Mouse (Mus musculus): Measurements from ENCODE around the gene Grid2.

The Grid2 gene

GRCm38 (mm10) chr6:64077911-64078310 is 822.2 kb downstream of the Grid2 start:
- DNase-seq, result no peak

DNA sequence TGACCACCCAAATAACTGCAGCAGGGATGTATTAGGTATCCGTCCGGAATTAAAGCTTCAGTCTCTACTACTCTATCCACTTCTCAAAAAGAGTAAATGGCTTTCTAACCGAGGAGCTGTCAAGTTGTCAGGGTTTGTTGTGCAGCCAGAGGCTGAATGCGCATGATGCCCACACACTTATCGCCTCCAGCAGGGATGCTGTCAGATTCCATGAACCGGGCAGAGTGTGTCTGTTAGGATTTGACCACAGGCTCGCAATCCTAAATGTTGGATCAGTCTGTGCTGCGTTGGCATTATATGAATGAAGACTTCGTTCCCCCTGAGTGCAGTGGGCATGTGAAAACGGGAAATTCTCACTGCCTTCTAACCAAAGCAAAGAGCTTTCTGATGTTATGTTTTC is 843.0 kb downstream of the Grid2 start:
- DNase-seq, result no peak

DNA sequence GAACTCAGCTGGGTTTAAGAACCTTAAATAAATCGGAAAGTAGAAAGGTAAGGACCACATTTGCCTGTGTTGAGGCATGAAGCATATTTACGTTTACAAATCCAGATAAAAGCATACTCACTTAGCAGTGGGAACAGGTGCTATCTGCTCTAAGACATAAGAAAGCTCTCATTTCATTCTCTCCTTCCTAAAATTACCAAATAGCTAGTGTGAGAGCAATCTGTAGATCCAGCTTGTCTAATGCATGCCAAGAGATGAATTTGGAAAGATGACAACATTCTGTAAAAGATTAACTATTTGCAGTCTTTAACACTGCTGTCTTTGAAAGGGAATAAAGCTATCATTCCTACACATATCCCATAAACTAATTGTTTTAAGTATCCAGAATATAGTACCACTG is 858.9 kb downstream of the Grid2 start:
- no peak for DNase-seq

DNA sequence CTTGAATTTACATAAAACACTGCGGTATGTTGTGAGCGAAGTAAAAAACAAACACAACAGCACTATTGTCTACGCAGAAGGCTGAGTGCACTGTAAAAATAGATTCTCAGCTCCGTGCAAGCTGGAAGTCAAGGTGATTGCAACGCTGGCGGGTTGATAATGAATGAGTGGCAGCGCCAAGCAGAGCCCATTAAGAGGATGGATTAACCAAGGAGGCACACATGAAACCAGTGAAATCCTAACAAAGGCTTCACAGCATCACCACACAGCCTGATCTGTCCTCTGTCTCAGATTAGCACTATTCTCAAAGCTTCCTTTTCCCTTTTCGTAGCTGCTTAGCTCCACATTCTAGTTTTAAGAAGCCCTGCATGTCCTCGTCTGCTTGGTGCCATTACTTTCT is 880.6 kb downstream of the Grid2 start:
- DNase-seq, result no peak

DNA sequence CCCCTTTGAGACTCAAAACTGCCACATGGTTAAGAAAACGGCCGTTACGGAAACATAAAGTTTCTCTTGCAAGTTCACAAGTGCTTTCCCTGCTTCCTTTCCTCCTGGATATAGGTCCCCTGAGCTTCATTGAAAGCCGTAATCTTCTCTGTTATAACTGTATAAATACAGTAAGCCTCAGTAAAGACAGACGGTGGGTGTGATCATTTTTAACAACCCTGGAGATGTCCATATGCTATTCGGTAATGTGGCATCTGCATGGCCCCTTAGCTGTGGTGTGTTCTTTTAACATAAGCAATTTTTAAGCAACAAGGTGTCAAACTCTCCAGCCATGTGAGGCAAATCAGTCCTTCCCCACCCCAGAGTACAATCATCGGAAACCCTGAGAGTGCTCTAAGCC is 892.9 kb downstream of the Grid2 start:
- DNase-seq, result no peak

DNA sequence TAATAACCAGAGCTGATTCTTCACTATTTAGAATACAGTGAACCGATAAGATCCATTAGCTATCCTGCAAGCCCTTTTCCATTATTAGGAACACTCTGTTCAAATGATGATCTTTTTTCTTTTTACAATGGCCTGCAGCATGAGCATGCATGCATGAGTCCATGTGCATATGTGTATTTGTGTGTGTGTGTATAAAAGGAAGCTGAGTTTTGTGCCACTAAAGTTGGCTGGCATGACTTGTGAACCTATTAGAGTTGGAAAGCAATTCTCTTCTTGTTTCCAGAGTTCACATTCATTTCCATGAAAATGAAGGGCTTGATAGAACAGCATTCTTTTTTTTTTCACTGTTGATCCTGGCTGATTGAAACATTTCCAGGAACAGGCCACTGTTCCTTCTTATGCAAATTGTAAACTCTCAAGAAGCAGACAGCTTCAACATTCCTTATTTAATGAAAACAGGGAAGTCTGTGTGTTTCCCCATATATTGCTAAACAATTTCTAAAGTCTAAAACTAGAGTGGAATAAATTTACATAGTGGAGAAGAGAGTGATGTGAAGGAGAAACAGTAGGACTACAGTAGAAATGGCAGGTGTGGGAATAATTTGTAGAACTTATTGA is 919.4 kb downstream of the Grid2 start:
- DNase-seq, result no peak

DNA sequence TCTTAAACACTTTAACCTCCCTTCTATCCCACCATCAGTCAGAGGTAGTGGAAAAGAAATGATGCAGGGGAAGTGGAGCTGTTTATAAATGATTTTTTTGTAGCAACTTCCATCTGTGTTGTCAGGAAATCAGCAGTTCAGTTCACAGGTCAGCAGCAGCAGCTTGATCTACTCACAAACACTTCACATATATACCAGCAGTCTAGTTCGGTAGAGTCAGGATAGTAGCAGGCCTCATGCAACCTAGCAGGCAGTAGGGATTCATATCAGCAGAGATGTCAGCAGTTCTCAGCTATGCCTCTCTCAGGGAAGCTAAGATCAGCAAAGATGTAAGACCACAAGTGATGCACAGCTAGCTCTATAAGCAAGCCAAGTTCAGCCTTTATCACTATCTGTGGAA is 938.0 kb downstream of the Grid2 start:
- no peak for DNase-seq

DNA sequence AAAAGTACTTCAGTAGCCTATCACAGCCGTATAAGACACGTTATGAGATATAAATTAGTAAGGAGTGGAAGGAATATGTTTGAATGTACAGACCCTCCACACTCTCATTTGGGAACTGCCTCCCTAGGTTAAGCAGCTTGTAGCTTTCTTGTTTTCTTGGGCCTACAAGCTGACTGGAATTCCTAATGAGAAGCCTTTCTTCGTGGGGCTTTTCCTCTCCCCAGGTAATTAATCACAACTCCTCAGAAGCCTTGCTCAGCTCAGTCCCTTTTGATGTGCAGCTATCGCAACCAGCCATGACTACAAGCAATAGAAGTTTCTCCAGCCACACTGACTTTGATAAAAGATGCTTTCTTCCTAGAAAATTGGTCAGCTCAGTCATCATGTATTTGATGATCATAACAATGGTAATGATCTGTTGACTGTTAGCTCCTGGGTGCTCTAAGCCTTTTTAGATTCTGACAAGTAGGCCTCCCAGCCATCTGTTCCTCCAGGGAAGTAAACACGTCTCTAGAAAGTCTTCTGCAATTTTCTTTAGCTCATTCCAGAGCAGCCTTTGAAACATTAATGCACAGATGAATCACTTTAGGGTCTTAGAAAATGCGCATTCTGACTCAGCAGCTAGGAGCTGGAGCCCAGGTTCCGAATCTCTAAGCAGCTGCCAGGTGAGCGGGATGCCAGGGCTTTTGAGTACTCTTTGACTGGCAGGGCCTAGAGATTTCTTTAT is 946.9 kb downstream of the Grid2 start:
- peak; percentile 21 for DNase-seq

- no peak for DNase-seq
Measured at GRCm38 (mm10) chr6:64236351-64236750, 980.7 kb downstream of the Grid2 start.

- DNase-seq, result no peak
Measured at GRCm38 (mm10) chr6:64240526-64240925, 984.9 kb downstream of the Grid2 start.

GRCm38 (mm10) chr6:64245951-64246350 is 990.3 kb downstream of the Grid2 start:
- DNase-seq, result no peak

- DNase-seq, result no peak
Measured at GRCm38 (mm10) chr6:64251041-64251440, 995.4 kb downstream of the Grid2 start.

DNA sequence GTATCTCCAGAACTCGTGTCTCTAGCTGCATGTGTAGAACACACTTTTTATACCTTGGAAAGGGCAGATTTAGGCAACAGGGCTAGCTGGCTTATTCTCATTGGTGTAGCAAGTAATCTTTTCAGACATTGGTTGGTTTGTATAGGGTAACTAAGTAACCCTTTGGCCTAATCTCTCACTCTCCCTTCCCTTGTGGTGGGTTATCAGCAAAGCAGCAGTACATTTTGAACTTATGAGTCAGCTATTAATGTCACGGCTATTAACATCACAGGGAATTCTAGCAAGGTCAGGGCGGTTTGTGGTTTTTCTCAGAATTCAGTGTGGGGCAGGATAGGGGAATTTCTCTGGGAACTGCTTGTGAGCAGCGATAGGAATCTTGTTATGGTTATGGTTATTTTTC is 1007.8 kb downstream of the Grid2 start:
- no peak for DNase-seq

DNA sequence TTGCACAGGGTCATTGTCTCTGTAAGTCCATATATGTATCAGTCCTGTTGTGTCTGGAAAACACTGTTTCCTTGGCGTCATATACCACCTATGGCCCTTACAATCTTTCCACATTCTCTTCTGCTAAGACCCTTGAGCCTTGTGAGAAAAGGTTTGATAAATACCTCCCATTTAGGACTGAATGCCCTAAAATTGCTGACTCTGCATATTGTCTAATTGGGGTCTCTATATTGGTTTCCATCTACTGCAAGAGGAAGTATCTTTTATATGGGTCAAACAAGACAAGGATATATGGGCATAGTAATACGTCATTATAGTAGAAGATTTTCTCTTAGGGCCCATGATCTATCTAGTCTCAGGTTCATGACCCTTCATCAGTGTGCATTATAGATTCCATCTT is 1008.5 kb downstream of the Grid2 start:
- DNase-seq, result no peak

GRCm38 (mm10) chr6:64274319-64275114 is 1018.8 kb downstream of the Grid2 start:
- DNase-seq, result no peak

DNA sequence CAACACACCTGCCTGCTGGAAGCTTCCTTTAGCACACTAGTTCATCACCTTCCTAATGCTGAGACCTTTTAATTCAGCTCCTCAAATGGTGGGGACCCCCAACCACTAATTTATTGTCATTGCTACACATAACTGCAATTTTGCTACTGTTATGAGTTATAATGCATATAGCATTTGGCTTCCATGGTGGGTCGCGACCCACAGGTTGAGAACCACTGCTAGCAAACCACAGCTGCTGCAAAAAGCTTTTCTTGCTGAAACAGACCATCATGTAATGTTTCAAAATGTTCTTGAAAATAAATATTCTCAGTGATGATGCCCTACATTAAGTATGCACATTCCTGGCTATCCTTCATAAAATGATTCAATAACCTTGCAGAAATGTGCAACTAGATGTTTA is 1024.3 kb downstream of the Grid2 start:
- DNase-seq, result no peak

- DNase-seq, result no peak
Measured at GRCm38 (mm10) chr6:64293761-64294160, 1038.1 kb downstream of the Grid2 start.

DNA sequence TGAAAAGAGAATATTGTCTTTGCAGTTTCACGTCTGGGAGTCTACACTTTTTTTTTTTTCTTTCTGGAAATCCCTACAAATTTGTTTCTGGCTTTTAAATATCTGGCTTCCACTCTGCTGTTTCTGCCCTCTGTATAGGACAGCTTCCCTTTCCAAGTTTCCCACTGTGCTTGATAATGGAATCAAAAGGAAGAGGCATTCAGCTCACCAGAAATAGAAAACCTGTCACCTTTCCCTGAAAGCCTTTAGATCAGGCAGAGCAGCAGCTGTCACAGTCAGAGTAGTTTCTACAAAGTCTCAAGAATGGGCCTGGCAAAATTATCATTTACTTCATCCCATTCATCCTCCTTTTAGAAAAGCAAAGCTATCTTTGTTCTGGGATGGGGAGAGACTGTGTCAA is 1042.0 kb downstream of the Grid2 start:
- no peak for DNase-seq

DNA sequence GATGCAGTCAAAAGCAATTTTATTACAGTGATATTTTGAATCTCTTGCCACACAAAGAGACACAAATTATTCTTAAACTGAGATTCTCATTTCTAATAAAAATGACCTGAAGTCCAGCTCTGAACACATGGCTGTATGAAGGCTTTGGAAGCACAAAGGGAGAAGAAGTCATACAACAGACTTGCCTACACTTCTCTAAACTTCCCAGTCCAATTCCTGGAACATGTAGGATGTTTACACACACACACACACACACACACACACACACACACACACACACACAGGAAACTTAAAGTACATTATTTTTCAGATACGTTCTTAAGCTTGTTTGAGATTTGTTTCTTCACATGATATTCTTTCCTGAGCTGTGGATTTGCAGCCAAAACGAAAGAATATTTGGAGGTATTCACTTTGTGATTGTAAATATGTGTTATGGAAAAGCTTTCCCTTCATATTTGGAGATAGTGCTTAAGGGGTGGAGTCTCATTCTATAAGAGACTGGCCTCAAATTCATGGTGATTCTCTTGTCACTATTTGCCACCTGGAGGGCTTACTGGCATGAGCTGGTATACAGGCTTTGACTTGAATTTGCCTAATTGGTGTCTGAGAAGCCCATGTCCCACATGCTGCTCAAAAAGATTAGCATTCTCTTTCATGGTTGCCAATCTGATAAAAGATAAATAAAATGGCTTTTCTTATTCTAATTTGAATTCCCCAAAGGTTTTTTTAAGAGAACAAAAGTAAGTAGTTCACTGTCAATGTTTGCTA is 1049.2 kb downstream of the Grid2 start:
- DNase-seq, result no peak

GRCm38 (mm10) chr6:64308631-64309030 is 1053.0 kb downstream of the Grid2 start:
- DNase-seq, result no peak

GRCm38 (mm10) chr6:64313132-64313531 is 1057.5 kb downstream of the Grid2 start:
- DNase-seq, result no peak

- DNase-seq, result no peak
Measured at GRCm38 (mm10) chr6:64326936-64327335, 1071.3 kb downstream of the Grid2 start.

DNA sequence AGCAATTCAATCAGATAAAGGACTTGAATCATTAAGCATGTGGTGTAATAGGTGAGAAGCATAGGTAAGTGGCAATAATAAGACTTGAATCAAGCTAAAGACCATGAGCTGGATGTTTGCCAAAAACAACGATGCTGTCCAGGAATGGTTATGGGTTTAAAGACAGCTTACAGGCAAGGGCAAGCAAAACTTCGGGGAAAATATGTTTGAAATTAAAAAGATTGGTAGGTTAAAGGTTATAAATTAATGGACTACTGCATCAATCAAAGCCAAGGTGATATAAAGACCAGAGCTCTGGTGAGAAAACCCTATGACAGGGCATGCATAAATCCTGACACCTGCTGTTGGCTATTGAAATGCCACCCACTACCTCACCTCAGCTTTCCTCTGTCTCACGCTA is 1072.2 kb downstream of the Grid2 start:
- no peak for DNase-seq
